Mouse (Mus musculus): ENCODE measurements around the gene Oard1.
A peak's percentile ranks its signal among the peaks of the same experiment; 100 is the strongest.

The Oard1 gene

DNA sequence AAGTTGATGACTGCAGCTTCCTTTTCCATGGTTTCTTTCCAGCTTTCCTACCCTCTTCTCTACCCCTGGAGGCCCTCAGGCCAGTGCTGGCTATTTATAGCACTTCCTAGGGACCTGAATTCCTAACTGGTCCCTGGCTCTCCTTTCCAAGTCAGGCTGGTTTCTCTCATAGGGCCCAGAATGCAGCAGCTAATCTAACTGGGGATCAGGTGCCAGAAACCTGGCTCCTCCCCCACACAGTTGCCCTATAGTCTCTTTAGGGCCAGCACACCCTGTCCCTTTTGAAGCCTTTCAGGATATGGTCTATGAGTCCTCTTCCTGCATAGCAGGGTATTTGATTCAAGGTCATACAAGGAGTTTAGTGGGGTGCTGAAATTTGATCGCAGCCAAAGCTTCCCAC lies 26.7 kb downstream of the Oard1 start:
- no peak for DNase-seq (ENCODE audit: low read depth, low spot score)

DNA sequence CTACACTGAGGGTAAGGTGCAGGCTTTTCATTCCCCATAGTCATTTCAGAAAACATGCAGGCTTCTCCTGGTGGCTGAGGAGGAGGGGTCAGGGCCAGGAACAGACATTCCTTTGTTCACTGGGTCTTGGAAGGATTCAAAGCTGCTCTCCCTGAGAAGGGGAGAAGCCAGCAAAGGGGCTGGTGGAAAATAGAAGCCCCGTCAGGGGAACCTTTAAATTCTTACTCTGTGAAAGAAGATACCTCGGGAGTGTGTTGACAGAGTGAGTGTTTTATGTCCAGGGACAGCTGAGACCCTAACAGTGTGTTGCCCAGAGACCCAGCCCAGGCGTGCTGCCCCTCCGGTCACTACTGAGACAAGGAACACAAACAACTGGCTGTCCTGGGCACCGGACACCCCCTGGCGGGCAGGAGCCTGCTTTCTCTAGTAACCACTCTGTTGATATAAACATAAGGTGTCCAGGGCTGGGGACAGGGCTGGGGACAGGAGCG lies 27.7 kb downstream of the Oard1 start:
- DNase-seq (ENCODE audit: low read depth, low spot score): no peak

DNA sequence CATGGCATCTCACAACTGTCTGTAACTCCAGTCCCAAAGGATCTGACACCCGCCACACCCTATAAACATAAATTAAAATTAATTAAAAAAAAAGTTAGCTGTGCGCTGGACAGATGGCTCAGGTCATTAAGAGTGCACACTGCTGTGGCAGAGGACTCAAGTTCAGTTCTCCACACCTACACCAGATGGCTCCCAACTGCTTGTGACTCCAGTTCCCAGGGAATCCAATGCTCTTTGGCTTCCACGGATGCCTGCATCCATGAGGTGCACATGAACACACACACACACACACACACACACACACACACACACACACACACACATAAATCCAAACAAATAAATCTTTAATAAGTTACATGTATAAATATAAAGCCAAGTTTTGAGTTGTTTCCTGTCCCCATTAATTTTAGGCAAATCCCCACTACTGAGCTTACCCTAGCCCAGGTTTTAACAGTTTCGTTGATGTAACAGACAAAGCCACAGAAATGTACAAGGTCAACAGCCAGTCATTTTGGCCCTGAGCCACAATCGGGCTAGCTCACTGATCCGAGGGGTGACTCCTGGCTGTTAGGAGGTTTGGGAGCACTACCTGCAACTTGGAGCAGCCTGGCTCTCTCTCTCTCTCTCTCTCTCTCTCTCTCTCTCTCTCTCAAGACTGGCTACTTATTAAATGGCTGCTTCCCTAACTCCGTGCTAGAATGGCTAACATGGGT lies 33.1 kb downstream of the Oard1 start:
- no peak for DNase-seq (ENCODE audit: low read depth, low spot score)

DNA sequence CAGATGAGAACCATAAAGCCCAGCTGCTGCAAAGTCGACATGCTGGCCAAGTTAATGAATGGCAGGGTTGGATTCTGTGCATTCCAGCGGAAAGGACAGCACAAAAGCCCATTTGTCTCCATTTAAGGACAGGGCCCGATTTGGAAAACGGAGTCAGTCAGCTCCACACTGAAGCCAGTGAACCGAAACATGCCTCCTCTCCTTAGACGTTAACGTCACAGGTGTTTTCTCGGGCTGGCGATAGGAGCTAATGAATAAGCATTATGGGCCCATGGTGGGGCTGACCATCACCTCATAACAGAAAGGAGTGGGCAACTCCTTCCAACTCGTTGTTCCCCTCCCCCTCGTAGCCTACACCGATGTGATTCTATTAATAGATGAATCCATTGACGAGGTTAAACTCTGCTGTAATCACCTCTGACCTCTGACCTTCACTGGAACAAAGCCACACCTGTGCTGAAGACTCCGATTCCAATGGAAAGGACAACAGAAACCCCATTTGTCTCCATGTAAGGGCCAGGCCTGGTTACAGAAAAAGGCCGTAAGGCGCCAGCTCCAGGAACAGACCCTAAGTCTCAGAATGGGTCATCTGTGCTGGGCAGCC lies 33.8 kb downstream of the Oard1 start:
- no peak for DNase-seq (ENCODE audit: low read depth, low spot score)

DNA sequence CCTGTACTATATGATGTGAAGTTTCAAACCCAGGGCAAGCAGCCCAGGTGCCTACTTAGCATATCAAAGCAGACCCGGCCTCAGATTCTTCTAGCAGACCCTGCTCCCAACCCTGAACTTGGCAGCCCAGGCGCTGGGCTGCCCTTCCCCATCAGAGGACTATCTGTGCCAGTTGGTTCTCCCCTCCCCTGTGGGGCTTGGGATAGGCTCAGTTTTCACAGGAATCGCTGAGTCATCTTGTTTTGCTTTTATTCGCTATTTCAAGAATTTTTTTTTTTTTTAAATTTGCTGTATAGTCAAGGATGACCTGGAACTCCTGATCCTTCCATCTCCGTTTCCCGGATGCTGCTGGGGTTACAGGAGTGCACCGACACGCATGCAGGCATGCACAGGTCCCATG lies 37.9 kb downstream of the Oard1 start:
- peak; percentile 50 for DNase-seq (ENCODE audit: low read depth, low spot score)

DNA sequence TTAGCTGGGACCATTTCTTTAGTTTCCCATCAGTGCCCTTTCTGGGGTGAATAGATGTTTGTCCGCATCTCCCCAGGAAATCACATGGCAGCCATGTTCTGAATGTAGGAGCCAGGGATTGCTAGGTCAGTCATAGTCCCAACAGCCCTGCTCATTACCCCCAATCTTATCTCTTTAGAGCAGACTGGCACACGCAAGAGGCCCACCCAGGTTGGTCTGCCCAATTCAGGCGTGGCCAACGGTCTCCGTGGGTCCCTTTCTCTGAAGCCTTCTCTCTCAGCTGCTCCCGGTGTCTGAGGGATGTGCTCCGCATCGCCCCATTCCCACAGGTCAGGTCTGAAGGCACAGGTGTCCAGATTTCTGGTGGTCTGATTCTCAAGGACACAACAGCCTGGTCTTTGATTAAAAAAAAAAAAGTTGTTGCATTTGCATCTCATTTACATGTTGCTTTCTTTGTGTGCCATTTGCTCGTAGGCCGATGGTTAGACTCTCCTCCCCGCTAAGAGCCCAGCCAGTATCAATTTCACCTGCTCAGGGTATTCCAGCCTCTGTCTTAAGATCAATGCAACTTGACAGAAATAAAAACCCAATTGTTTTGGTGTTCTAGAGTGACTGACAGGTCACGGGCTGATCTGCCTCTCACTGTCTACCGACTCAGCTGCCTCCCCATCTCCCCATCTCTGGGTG lies 41.0 kb downstream of the Oard1 start:
- DNase-seq (ENCODE audit: low read depth, low spot score): peak; percentile 87

DNA sequence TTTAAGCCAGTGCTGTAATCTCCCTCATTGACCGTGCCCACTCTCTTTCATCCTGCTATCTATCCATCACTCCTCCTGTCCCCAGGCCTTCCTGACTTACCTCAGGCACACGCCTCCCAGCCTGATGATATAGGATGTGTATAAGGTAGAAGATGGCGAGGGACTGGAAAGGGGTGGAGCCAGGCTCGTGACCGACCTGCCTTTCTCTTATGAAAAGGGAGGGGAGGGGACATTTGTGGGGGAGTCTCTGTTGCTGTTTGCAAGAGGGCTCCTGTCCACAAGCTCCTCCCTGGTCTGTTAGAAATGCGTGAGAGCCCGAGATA lies 41.5 kb downstream of the Oard1 start, which contains the start of gene Tspo2:
Gene Tspo2 (minus strand): TSS at position 170 of the 323 bp plus-strand sequence.
- peak; percentile 80 for DNase-seq (ENCODE audit: low read depth, low spot score)

DNA sequence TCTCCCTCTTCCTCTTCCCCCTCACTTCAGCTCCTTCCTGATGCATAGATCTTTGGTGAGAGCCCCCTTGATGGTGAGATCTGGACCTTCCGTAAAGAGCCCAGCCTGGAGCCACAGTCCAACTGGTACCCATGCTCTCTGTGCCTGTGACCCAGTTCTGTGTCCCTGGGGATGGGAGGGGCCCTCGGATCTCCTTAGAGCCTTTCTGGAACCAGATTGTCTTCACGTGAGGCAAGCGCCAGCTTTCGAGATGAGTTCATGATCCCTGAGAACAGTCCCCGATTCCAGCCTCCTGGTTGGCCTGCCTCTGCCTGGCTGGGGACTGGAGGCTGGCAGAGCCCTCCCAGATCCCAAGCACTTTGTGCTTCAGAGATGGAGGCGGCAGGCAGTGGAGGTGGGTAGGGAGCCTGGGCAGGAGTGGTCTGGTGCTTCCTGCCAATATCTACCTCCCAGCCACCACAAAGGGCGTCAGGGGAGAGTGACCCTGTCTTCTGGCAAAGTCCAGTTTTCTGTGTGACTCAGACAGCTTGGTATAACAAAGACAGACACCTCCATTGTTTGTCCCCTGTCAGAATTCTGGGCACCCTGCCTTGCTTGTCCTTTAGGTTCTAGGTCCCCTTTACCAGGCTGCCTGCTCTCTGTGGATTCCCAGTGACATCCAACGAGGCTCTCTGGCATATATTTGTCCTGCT lies 42.1 kb downstream of the Oard1 start:
- DNase-seq (ENCODE audit: low read depth, low spot score): peak; percentile 47

DNA sequence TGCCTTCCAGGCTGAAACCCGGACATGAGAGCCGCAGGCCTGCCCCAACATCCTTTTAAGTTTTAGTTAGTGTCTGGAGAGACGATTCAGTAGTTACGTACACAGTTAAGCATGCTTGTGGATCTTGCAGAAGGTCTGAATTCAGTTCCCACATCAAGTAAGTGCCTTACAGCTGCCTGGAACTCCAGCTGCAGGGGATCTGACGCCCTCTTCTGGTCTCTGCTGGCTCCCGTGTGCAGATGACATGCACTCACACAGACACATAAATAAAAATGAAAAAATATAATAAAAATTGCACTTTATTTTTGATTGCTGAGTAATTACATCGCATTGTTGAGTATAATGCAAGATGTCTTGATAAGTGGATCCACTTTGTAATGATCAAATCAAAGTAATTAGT lies 43.7 kb downstream of the Oard1 start:
- no peak for DNase-seq (ENCODE audit: low read depth, low spot score)

DNA sequence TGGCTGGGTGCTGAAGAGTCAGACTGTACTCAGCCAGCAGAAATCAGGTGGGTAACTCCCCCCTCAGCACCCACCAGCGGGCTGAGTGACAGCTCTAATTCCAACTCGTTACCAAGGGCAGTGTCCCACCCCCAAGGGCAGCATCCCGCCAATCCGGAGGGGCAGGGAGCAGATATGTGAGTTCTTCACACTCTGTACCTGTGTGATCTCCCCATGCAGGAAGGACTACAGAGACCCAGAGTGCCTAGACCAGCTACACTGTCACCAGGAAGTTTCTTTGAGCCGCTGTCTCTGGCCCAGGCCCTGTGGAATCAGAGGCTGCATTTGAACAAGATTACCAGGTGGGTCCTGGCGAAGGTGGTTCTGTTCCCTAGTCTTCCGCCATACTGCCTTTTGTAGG lies 44.4 kb downstream of the Oard1 start:
- no peak for DNase-seq (ENCODE audit: low read depth, low spot score)

DNA sequence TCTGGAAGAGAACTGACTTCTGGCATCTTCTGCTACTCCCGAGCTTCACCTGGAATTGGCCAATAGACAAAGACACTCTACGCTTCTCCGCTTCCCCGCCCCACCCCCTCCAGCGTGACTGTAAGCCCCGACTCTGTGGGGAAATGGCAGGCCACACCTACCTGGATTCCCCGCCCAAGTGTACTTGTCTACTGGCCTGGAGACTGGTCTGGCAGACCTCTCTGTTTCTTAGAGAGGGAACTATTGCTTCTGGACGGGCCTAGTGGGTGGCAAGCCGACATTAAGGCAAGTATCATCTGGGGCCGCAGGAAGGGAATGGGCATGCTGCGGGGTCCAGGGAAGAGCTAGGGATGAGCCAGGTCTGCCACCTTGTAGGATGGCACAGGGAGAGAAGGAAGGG lies 44.9 kb downstream of the Oard1 start, which contains the start of gene Unc5cl:
Gene Unc5cl (plus strand): TSS at position 214 of the 400 bp plus-strand sequence.
- DNase-seq (ENCODE audit: low read depth, low spot score): no peak

DNA sequence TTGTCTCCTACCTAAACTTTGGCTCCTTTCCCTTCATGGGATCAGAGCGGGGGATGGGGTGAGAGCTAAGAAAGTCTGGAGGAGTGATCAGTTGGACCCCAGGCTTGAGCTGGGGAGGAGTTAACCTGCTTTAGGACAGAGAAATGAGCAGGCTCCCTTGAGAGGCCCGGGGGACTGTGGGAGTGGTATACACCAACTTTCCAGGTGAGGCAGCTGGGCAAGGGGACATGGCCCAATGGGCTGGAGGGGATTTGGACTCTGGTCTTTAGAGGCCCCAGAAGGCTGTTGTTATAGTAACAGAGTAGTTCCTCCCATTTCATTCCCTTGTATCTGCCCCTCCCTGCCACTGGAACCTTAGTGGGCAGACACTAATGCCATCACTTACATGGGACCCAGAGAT lies 46.1 kb downstream of the Oard1 start:
- DNase-seq (ENCODE audit: low read depth, low spot score): no peak

DNA sequence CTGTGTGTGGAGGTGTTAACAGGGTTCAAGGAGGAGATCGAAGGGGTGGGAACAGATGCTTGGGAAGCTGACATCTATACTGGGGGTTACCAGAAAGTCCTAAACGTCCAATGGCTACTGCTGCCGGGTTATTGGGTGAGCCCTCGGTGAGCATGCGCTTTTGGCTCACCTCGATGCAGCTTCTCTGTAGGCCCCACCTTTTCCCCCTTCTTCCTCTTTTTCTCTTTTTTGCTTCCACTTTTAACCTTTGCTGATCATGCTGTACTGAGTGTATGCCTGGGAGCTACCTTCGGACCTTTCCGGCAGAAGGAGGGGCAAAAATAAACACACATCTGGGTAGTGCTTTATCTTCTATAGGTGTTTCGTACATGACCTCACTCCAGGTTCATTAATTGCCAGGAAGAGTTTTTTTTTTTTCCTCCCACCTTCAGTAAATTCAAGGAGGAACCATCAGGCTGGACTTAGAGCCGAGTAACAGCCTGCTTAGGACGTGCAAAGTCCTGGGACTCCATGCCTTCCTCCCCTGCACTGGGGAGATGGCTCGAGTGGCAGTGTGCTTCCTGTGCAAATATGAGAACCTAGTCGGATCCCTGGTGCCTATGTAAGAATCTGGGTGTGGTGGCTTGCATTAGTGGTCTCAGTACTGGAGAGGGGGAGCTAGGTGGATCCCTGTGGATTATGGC lies 48.3 kb downstream of the Oard1 start:
- no peak for DNase-seq (ENCODE audit: low read depth, low spot score)

DNA sequence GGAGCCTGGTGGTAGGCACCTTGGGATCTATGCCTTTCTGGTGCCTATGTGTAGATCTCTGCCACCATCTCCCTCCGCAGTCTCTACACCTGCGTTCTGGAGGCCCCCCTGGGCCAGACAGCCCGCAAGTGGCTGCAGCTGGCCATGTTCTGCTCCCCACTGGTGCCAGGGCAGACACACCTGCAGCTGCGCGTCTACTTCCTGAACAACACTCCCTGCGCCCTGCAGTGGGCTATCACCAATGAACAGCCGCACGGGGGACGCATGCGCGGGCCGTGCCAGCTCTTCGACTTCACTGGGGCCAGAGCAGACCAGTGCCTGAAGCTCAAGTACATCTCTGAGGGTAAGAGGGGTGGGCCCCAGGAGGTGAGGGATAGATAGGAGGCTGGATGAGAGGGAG lies 52.3 kb downstream of the Oard1 start:
- DNase-seq (ENCODE audit: low read depth, low spot score): no peak

DNA sequence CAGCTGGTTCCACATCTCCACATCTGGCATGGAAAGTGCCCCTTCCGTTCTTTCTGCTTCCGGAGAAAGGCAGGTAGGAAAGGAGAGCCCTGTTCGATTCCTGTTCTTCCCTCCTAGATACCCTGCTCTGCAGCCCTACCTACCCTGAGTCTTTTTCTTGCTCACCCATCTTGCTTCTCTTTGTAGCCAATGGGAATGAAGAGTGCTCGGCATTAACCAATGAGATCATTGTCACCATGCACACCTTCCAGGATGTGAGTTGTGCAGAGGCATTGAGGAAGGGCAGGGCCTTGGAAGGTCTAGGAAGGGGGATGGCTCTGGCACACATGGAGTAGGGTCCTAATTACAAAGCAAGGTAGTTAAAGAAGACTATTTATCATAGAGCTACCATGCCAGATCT lies 53.6 kb downstream of the Oard1 start:
- DNase-seq (ENCODE audit: low read depth, low spot score): no peak
